Mouse (Mus musculus) thymus, postnatal 4 days (tissue): ENCODE data around the gene Cyp2s1.
A peak's percentile ranks its signal among the peaks of the same experiment; 100 is the strongest.

ENCODE experiments used
- DNase-seq: peaks from one replicate; pipeline ENCODE4 v3.0.0; 2021

The Cyp2s1 gene

GRCm38 (mm10) chr7:25780021-25780420 is 36.7 kb downstream of the Cyp2s1 start:
- no peak for DNase-seq

GRCm38 (mm10) chr7:25768229-25768628 is 48.5 kb downstream of the Cyp2s1 start:
- no peak for DNase-seq

- no peak for DNase-seq
These were observed 50.6 kb downstream of the Cyp2s1 start for GRCm38 (mm10) chr7:25766108-25766507.

GRCm38 (mm10) chr7:25764221-25764620 is 52.5 kb downstream of the Cyp2s1 start:
- DNase-seq = no peak

GRCm38 (mm10) chr7:25763678-25764077 is 53.0 kb downstream of the Cyp2s1 start:
- no peak for DNase-seq

- no peak for DNase-seq
These were observed 55.4 kb downstream of the Cyp2s1 start for GRCm38 (mm10) chr7:25761354-25761753.

GRCm38 (mm10) chr7:25756011-25756410 is 60.7 kb downstream of the Cyp2s1 start:
- peak; percentile 95 for DNase-seq

- DNase-seq = peak; percentile 77
These were observed 61.3 kb downstream of the Cyp2s1 start for GRCm38 (mm10) chr7:25755468-25755833.

- peak; percentile 98 for DNase-seq
These were observed 61.8 kb downstream of the Cyp2s1 start, which contains the start of gene Hnrnpul1 for GRCm38 (mm10) chr7:25754738-25755467. Gene Hnrnpul1 (minus strand): TSS chr7:25754757.

- DNase-seq = no peak
These were observed 62.3 kb downstream of the Cyp2s1 start for GRCm38 (mm10) chr7:25754439-25754737.

- peak; percentile 54 for DNase-seq
These were observed 62.9 kb downstream of the Cyp2s1 start for GRCm38 (mm10) chr7:25753643-25754438.

- DNase-seq = no peak
These were observed 63.6 kb downstream of the Cyp2s1 start for GRCm38 (mm10) chr7:25753076-25753475.
